Mouse (Mus musculus): Measurements from ENCODE around the gene Xdh.

DNA sequence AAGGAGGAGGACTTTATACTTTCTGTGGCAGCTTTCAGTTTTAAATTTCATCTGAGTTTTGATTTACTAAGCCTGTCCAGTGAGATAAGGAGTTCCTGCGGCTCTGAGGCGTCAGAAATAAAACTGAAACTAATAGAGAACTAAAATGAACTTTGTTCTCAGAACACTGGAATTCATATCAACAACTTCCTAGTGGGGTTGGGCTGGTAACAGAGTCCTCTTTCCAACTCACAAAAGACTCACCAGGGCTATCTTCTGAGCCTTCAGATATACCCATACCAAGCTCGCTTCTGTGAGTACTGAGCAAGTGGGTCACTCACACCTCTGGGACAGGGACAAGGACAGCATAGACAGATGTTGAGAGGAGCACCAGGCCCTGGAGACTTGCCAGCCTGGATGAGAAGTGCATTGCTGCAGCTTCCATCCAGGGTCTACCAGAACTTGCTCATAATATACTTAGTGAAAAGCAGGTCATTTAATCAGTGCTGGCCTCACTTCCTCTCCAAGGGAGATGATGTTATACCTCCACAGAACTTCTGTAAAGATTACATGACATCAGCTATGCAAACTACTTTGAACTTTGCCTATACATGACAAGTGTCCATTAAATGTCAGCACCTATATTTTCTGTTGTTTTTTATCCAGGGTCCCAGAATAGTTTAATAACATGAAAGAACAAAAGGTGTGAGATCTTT lies 7.6 kb downstream of the Xdh start:
- TF ChIP-seq CTCF (conservative IDR thresholded peaks at IDR 0.05; ENCODE audit: low read length), result no peak
- no peak for TF ChIP-seq NANOG (IDR thresholded peaks at IDR 0.05; ENCODE audit: borderline replicate concordance, low read length)
